Mouse (Mus musculus): ENCODE results near the gene Ddb2.

DNA sequence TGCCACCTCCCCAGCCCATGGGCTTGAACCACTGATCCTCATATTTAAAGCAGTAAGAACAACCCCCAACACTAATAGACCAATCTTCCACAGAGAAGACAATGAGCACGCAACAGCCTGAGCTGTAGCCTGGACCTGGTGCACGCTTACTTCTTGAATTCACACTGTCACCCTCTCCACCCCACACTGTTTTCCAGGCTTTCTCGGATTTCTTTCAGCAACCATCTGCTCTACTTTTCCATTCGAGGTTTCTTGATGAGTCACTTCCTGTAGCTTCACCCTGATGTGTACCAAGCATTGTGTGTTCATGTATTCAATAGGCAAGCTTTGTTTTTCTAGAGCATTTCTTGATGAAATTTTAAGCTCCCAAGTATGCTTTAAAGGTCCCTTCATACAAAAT is 49.4 kb downstream of the Ddb2 start:
- TF ChIP-seq EP300 (IDR thresholded peaks at IDR 0.05; ENCODE audit: low read depth) (no peak), CTCF (IDR thresholded peaks at IDR 0.05; ENCODE audit: low read depth) (no peak)

Measured in heart, postnatal 0 days (tissue).